Mouse (Mus musculus): ENCODE results near the gene Gm21970.

Gene Gm21970

DNA sequence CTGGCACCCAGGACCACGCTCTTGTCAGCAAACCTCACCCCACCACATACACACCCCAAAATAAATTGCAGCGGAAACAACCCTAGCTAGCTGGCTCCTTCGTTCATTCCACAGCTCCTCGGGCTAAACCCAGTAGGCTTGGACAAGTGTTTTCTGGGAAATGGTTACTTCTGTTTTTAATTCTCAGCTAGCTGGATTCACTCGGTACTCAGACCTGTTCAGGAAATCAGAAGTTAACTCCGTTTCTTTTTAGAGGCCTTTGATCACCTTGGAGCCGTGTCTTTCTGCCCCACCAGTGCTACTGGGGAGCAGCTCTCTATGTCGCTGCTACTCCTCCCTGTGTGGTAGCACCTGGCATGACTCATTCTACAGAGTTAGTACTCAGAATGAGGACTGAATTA is 51.7 kb downstream of the Gm21970 start:
- DNase-seq = no peak

DNA sequence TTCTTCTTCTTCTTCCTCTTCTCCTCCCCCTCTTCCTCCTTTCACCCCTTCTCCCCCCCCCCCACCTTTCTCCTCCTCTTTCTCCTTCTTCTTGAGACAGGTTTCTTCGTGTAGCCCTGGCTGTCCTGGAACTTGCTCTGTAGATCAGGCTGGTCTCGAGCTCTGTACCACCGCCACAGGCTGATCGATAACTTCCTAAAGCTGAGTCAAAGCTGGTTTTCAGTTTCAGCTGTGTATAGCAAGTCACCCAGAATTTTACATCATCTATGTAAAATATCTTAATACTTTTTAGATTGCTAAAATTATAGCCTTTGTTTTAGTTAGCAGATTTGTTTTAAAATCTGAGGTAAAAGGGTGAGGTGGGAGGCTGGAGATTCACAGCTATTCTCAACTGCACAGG is 53.3 kb downstream of the Gm21970 start:
- DNase-seq = no peak

DNA sequence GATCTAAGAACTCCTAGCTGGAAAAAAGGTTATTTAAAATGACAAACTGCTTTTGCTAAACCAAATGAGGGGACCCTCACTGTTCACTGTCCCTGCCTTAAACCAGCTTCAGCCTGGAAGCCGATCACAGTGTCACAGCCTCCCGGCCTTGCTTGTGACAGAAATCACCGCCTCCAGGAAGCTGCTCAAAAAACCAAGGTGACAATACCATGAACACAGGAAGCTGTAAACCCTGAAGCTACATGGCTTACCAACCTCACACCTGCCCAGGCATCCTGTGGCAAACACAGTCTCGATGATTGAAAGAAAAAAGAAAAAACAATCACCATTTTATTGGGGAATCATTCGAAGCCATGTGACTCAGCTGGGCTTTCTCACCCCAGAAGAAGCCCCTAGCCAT is 54.0 kb downstream of the Gm21970 start:
- DNase-seq = no peak

DNA sequence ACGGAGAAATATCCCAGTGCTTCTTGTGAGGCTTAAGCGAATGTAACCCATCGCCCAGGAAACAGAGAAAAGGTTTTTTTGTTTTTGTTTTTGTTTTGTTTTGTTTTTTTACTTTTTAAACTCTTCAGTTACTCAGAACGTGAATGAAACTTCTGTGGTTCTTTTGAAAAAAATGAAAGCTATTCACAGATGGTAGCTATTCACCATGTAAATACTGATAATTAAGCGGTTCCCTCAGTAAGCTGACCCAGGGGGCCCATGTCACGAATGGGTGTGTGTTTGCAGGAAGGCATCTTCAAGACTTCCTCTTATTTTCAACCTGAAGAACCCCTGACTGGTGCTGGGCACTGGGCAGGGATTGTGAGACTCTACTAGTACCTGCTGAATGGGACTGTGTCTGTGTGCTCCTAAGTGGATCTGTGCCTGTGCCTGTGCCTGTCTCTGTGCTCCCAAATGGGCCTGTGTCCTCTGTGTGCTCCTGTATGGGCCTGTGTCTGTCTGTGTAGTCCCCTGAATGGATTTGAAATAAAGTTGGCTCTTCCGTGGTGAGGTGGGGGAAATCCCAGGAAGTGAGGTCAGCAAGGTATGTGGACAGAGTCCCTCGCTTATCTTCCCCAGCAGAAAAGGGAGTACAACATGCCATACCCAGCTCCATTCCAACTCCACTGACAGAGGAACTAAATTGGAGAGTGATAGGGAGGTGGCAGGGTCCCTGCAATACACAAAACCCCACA is 55.4 kb downstream of the Gm21970 start:
- DNase-seq = no peak

DNA sequence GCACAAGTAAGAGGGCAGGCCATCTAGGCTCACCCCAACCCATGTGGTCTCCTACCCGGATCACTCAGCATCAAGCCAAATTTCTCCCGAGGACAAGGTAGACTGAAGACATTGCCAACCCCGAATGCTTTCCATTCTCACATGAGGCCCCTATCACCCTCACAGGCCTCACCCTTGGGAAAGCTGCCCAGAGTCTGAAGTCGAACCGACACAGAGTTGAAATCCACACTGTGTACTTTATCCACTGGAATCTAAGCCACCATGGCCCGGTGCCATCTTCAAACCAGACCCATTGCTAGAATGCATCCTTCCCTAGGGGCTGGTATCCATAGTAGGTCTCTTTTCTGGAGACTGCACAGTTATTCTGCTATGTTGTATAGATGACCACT is 56.0 kb downstream of the Gm21970 start:
- DNase-seq = no peak

DNA sequence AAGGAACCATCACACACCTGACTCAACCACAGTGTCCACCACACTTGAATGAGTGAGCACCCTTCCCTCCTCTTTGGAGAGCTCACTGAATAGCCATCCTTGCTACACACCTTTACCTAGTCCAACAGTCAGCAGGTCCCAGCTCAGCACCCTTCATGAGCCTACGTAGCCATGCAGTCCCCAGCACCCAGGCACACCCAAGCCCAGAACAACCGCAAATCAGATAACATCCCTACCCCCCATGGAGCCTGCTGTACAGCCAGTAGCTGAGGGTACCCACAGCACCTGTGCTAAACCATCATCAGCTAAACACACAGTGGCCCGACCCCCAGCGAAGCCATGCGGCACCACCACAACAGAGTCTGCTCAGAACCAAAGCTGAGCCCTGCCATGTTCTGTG is 56.6 kb downstream of the Gm21970 start:
- DNase-seq = no peak

DNA sequence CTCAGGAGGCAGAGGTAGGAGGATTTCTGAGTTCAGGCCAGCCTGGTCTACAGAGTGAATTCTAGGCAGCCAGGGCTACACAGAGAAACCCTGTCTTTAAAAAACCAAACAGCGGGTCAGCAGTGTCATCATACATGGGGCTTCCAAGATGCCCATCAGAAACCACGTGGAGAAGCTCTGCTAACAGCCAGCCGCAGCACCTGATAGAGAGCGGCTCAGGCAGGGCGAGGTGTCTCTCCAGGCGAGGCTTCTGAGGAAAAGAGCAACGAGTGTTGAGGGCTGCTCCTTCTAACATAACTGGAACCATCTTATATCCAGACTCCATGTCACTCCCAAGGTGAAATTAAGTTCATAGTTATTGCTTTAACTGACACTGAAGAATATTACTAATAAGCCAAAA is 57.4 kb downstream of the Gm21970 start:
- no peak for DNase-seq

DNA sequence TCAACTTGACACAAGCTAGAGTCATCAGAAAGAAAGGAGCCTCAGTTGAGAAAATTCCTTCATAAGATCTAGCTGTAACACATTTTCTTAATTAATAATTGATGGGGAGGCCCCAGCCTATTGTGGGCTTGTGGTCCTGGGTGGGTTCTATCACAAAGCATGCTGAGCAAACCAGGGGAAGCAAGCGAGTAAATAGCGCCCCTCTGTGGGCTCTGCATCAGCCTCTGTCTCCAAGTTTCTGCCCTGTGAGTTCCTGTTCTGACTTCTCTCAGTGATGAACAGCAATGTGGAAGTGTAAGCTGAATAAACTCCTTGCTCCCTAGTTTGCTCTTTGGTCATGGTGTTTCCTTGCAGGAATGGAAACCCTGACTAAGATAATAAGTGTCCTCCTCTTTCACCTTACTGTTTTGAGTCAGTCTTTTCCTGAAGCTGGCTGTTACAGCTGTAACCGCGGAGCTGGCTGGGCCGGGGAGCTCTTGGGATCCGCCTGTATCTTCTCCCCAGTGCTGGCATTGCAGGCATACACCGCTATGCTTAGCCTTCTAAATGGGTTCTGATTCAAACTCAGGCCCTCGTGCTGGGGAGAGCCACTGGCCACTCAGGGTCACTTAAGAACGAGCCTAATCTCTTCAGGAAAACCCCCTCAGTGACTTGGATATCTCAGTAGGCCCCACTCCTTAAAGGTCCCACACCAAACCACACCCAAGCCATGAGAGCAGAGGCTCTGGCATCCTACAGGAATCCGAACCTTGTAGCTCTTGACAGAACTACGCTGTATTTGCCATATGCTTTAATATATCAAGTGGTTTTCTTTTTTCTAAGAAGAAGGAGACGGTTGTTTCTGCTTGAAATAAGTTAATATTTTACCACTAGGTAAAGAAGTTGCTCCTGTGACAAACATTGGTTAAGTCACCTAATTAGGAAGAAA is 58.9 kb downstream of the Gm21970 start:
- no peak for DNase-seq

DNA sequence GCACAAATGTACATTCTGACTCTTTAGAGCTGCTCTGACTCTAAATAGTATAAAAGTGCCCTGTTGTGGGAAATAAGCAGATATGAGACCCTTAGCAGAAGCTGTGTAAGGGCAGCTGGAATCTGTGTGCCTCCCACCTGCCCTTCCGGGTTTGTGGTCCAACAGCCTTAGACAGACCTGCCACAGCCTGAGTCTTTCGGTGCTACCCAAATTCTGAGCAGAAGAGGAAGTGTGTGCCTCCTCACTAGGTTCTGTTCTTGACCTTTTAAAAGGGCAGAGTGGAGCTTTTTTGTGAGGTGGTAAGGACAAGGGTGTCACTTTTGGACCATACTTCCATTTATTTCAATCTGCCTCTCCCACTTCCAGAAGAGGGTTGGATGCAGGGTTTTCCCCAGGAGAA is 60.4 kb downstream of the Gm21970 start:
- no peak for DNase-seq

DNA sequence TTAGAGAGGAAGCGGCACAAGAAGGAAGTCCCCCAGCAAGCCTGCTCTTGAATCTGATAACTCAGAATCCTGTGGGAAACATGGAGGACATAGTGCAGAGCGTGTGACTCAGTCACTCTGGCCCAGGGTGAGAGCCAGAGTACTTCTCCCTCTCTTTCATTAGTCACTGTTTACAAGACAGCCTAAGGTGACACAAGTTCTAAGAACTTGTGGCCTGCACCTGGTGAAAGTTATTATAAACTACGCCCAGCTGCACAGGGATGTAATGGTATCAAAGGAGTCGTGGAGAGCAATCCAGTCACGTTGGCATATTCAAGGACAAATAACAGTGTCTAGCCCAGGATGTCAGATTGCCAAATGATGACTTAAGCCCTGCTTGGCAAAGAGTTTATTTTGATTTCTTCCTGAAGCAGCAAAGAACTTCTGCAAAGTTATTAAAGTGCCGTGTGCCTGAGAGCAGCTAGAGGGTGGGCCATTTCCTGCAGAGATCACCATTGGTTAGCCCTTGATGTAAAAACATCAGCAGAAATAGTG is 60.9 kb downstream of the Gm21970 start:
- no peak for DNase-seq

DNA sequence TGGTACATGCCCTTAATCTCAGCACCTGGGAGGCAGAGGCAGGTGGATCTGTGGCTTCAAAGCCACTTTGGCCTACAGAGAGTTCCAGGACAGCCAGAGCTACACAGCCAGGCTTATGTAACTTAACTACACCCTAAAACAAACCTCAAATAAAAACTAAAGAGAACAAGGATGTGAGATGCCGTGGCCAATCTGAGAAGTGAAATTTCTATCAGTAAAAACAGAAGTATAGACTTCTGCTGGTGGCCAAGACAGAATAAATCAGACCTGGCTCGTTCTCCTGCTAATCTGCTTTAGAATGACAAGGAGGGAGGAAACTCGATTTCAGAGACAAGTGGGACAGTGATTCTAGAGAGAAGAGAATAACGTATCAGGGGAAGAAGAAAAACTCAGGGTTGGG is 64.3 kb downstream of the Gm21970 start:
- no peak for DNase-seq

DNA sequence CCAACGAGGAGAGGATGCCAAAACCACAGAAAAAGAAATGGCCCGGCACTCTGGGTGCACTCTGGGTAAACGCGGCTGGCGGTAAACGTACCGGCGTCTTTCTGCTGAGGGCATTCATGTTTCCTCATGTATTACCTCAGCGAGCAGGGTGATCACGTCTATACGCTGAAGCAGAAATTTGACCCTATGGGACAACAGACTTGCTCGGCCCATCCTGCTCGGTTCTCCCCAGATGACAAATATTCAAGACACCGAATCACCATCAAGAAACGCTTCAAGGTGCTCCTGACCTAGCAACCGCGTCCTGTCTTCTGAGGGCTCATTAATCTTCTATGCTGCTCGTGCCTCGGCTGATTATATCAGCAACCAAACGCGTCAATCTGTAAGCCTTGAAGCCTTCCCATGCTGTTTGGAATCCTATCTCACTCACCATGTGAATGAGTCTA is 66.8 kb downstream of the Gm21970 start:
- DNase-seq = no peak

DNA sequence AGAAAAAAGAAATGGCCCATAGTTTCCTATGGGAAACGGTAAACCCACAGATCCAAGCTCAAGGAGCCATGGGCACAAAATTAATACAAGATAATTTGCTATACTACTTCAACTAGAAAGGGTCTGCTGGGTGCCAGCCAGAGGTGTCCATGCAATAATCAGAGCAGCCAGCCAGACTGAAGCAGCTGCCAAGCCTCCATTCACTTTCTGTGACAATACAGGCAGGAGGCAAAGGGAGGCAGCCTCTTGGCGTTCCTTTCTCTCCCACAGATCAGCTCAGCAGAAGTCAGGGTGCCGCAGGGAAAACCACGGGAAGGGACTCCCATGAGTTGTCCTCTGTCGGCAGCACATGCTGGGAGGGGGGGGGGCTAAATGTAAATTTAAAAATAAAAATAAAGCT is 67.5 kb downstream of the Gm21970 start:
- DNase-seq = no peak

DNA sequence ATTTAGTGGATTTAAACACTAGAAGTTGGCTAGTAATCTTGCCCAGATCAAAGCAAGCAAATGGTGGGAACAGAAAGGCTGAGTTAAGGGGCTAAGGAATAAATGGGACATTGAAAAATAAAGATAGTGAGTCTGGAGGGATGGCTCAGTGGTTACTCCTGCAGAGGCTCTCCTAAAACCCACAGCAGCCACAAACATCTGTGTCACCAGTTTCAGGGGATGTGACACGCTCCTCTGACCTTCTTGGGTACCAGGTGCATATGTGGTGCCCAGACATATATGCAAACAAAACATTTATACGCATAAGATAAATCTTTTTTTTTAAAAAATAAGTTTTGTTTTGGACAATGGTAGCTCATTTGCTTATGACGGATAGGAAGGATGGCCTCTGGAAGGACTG is 67.9 kb downstream of the Gm21970 start:
- no peak for DNase-seq

DNA sequence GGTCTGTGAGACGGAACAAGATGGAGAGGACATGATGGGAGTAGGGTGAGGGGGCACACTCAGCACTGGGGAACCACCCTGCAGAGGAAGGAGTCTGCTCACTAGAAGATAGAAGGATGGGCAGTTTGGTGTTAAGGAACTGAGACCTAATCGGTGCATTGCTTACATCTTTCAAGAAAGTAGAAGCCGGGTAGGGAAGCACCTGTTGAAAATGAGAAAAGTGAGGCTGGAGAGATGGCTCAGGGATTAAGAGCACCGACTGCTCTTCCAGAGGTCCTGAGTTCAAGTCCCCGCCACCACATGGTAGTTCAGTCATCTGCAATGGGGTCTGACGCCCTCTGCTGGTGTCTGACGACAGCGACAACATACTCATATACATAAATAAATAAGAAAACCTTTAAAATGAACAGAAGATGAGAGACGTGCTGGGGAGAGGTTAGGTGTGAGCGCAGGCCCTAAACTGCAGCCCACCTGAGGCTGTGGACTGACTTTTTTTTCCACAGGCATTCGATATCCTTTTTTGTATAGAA is 68.4 kb downstream of the Gm21970 start:
- DNase-seq = no peak

DNA sequence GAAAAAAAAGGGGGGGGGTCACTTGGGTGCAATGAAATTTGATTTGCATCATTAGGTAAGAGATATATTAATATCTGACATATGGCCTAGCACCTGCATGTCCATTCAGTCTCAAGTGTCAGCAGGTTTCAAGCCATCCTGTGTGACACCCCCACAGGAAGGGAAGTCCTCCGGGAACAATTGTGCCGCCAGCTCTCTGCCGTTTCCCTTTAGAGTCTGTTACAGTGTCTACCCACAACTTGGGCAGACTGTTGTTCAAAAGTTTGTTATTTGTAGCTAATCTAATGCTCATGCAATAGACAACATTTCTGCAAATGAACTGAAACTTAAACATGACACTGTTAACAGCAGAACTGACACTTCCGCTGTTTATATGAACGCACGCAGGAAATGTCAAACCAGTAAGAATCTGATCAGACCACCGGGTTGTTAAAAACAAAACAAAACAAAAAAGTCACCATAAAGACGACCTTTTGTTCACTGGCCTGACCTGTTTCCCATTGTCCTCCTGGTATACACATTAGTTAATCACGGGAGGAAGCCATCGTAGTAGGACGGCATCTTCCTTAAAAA is 69.6 kb downstream of the Gm21970 start:
- DNase-seq = no peak

DNA sequence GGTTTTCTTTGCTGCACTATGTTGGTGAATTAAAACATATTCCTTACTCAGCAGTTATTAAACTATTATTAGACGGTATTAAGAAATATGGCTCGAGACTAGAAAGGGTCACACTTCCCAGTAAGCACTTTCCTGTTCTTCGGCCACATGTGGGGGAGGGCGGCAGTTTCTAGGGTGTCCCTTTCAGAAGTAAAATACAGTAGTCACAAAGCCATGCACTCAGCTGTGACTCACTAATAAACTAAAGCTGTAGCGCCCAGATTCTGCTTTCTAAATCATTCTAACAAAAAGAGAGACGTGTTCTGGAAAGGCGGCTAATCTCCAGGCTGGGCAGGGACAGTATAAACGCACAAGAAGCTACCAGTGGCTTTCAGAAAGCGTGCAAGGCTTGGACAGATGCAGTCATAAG is 70.3 kb downstream of the Gm21970 start:
- no peak for DNase-seq

DNA sequence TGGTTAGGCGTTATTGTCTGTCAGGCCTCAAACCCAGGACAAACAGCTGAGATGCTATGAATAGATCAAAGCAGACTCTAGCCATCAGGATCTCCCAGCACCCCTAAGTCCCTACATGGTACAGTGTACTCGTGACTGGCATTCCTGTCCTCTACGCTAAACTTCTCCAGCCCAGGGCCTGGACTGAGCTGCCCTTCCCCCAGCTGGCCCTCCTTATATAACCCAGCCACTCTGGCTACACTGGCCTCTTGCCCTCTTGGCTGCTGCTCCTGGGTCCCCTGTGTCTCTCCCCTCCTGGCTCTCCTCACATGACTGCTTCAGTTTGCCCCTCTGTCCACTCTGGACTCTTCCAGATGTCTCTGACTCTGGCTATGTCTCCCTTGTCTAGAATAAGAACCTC is 71.1 kb downstream of the Gm21970 start:
- DNase-seq = no peak

DNA sequence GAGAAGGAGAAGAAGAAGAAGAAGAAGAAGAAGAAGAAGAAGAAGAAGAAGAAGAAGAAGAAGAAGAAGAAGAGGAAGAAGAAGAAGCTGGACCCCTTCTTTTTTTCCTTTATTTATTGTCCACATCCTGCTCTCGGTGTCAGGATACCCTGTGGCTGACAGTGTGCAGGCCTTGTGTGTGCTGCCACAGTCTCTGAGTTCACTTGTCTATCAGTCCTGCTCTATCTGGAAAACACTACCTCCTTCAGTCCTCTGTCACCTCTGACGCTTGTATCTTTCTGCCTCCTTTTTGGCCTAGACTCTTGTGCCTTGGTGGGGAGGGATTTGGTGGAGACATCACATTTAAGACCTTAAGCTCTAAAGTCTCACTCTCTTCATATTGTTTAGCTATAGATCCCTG is 71.9 kb downstream of the Gm21970 start:
- DNase-seq = no peak

DNA sequence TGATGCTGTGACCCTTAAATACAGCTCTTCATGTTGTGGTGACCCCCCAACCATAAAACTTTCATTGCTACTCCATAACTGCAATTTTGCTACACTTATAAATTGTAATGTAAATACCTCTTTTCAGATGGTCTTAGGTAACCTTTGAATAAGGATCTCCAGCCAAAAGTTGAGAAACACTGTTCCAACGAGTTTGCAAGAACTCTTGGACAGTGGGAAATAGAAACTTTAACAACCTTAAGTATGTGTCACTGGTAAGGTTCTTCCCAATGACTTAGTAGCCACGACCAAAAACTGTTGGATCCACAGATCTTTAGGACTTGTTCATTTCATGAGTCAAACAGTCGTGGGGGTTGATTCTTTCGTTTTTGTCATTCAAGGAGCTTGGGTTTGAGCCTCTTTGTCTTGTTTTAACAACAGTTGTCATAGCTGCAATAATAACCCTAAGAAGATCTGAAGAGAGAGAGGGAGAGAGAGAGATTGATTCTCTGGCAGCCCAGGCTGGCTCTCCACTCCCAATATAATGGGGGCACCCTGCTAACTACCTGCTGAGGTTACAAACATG is 72.4 kb downstream of the Gm21970 start:
- no peak for DNase-seq

DNA sequence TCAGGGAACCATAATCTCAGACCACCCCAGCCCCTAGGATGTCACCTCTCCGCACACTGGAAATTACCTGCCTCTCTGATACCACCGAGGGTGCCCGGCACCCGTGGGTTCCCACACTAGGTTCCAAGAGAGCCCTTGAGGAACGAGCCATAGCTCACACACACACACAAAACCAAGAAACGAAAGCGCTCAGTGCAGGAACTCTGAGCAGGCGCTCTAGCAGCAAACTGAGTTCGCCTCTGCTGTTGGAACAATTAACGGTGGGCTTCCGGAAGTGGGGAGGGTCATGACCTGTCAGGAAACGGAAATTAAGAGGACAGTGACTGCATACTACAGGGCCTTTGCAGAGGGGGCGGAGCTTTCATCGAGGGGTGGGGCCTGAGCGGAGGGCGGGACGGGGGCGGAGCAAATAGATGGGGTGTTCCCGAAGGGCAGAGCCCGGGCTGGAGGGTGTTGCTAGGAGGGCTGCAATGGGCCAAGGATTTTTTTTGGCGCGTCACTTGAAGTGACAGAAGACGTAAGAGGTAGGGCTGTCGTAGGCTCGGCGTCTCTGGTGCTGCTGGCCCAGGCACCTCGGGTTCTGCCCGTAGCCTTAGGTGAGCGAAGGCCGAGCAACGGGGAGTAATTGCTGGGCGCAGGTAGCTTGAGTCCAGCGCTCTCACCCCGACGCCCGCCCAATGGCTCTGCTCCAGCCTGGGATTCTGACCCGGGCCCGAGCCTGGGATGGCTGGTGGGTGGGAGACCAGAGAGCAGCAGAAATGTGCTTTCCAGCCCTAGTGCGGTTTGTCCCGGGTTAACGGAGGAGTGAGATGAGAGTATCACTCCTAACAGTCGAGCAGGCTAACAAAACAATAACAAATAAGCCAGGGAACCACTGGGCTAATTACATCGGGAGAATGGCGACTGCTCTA is 73.3 kb downstream of the Gm21970 start:
- DNase-seq = peak; percentile 87
